Mouse (Mus musculus) E14TG2a.4 (cell line): ENCODE data around the gene Wdfy3.

Experiments used
- CTCF ChIP-seq: conservative IDR thresholded peaks from 2 replicates; pipeline ENCODE4 v1.5.1; 2014; ENCODE audit warnings: low read length
- POU5F1 ChIP-seq: IDR thresholded peaks from 2 replicates; pipeline ENCODE4 v1.6.1; 2014; ENCODE audit warnings: low read length, borderline replicate concordance

DNA sequence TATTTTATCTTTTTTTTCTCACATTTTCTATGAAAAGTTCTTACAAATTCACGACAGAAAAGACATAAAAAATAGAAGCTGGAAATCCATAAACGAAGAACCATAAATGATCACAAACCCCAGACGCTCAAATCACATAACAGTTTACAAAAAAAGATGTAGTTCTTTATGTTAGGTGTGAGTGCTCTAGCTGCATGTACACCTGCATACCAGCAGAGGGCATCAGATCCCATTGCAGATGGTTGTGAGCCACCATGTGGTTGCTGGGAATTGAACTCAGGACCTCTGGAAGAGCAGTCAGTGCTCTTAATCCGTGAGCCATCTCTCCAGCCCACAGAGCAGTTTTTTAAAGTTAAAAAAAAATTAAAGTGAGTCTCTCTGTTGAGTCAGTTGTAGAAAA is 25.9 kb upstream of the Wdfy3 start:
- TF ChIP-seq CTCF = peak; percentile 58
- TF ChIP-seq POU5F1 = no peak
